Mouse (Mus musculus) mouse embryonic stem cell (cell line): Measurements from ENCODE around the gene Slc38a10.

Experiments used
- in situ Hi-C, 2 experiments: fragments of 300-500 bp; cut with MboI; formaldehyde crosslinking; loops; 1 replicate in 1 of 2; 3 replicates in 1 of 2; pipeline ENCODE4 v1.14.3; 2019 to 2020; ENCODE audit warnings: low sequenced_read_pairs in 2 of 2, low pct_unique_long_range_greater_than_20kb in 1 of 2, mixed read lengths in 1 of 2; ENCODE audit not compliant: unreplicated experiment in 1 of 2

Slc38a10 gene

GRCm38 (mm10) chr11:120151113-120151494 is at the start of gene Slc38a10:
TSS of gene Slc38a10 (minus strand) at chr11:120151346.
- in situ Hi-C loops: no loop called here

- in situ Hi-C loops: no loop called here
Observed at GRCm38 (mm10) chr11:120200621-120201020, 49.5 kb upstream of the Slc38a10 start.

- in situ Hi-C loops: no loop called here
Observed at GRCm38 (mm10) chr11:120199766-120200165, 48.6 kb upstream of the Slc38a10 start.

- in situ Hi-C loops: no loop called here
Observed at GRCm38 (mm10) chr11:120198831-120199230, 47.7 kb upstream of the Slc38a10 start.

GRCm38 (mm10) chr11:120190526-120191412 is 39.6 kb upstream of the Slc38a10 start:
- in situ Hi-C loops: no loop called here

- in situ Hi-C loops: no loop called here
Observed at GRCm38 (mm10) chr11:120189459-120190312, 38.5 kb upstream of the Slc38a10 start.

GRCm38 (mm10) chr11:120188481-120189441 is 37.6 kb upstream of the Slc38a10 start:
- in situ Hi-C loops: no loop called here

GRCm38 (mm10) chr11:120188102-120188480 is 36.9 kb upstream of the Slc38a10 start:
- in situ Hi-C loops: no loop called here

GRCm38 (mm10) chr11:120187236-120188101 is 36.3 kb upstream of the Slc38a10 start:
- in situ Hi-C loops: no loop called here

- in situ Hi-C loops: no loop called here
Observed at GRCm38 (mm10) chr11:120186821-120187235, 35.7 kb upstream of the Slc38a10 start.

- in situ Hi-C loops: no loop called here
Observed at GRCm38 (mm10) chr11:120186145-120186740, 35.1 kb upstream of the Slc38a10 start.

- in situ Hi-C loops: no loop called here
Observed at GRCm38 (mm10) chr11:120185316-120186141, 34.4 kb upstream of the Slc38a10 start.

GRCm38 (mm10) chr11:120184371-120185315 is 33.5 kb upstream of the Slc38a10 start:
- in situ Hi-C loops: no loop called here

GRCm38 (mm10) chr11:120183708-120184107 is 32.6 kb upstream of the Slc38a10 start:
- in situ Hi-C loops: no loop called here

- in situ Hi-C loops: no loop called here
Observed at GRCm38 (mm10) chr11:120183180-120183579, 32.0 kb upstream of the Slc38a10 start.
